Mouse (Mus musculus) T-helper 2 cell (primary cell): ENCODE measurements at regions not wholly inside any gene's neighbourhood (a gene's known extent, or its start where the extent isn't known, plus 50 kb on each side); places are given as distances from the start of the nearest gene placed in this dataset.

Experiments used
- in situ Hi-C: fragments of 300-600 bp; cut with MboI, MseI; formaldehyde crosslinking; loops from one replicate; pipeline ENCODE4 v1.15.1; 2025; ENCODE audit warnings: high pct_unique_total_duplicates

DNA sequence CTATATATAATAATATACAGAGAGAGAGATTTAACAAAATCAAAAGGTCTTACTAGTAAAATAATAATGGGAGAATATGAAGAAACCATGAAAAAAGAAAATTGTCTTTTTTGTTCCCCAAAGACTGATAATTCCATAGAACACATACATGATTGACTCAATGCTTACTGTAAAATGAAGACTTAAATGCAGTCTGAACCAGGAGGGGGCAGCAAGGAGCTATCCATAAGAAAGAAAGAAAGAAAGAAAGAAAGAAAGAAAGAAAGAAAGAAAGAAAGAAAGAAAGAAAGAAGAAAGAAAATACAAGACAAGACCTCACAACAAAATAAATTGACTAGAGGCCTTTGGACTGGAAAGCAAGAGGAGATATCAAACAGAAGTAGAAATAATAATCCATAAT, 868.8 kb upstream of the Acvr2a start:
- in situ Hi-C loops: no loop called here

DNA sequence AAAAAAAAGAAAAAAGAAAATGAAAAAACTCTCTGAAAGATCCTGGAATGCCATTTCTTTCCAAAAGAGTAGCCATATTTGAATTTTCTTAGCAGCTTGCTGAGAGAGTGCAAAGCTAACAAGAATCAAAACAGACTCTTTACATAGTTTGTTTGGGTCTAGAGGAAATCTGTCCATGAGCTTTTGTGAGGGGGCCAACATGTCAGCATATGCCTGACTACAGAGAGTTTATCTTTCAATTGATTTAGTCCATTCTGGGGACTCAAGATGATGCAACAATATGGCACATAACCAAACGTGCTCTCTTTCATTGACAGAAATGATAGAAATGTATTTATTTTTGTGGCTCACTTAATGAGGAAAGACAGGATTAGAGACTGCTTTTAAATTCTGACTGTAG, 822.8 kb upstream of the Acvr2a start:
- in situ Hi-C loops: no loop called here

DNA sequence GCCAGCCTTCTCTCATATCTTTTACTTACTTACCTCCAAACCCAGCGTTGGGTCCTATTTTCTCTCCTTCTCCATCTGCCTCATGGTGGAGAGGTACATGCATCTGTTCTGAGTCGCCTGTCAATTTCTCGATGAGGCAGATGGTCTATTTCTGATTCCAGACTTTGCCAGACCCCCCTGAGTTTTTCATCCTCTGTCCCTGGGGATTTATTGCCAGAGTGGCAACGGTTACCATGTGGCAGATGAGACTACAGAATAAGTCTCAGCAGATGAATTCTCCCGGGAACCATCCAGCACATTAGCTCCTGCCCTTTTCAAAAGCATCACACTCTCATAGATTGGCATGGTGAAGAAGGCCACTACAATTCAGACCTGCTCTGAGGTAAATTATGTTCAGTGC, 819.7 kb upstream of the Acvr2a start:
- in situ Hi-C loops: no loop called here

DNA sequence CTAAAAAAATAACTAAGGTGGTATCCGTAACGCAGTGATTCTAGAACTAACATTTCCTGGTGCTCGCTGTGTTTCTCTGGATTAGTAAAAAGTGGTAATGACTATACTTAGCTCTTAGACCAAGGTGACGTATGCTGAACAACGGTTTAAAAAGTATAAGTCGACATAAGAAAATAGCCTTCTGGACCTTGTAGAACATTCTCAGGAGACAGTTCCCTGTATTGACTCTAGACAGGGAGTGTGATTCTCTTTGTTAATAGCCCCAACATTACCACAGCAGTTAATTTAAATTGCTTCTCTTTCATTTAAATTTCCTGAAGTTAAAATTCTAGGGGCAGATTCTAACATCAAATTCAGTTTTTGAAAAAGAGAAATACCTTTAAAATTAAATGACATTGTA, 812.7 kb upstream of the Acvr2a start:
- in situ Hi-C loops: loop anchor here (10.0 kb wide), 1 partner anchor 894 kb away; no protein-coding TSS in a partner anchor

DNA sequence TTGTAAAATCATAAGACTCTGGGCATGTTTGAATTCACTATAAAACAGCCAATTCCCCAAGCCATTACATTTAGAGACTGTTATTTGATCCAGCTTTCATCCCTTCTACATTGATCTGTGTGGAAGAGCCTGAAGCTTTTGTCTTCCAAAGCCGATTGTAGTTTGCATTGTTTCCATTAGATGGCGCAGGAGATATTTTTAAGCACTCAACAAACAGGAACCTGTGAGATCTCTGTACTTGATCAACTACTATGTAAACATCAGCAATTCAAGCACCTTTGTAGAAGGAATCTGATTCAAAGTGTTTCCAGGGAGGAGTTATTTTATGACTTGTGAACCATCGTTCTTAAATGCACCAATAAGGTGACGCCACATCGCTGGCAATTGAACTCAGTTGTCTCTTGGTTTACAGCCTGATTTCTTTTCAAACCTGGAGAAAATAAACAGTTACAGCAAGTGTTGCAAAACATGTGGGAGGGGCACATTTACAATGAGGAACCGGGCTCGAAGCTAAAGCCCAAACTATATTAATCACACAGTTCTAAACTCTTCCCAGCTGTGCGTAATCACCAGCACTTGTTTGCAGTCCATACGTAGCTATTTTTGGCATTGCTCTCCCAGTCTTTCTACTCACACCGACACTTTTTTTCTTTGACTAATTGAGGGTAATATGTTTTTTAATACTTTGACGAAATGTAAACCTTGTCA, 812.0 kb upstream of the Acvr2a start:
- in situ Hi-C loops: loop anchor here (10.0 kb wide), 1 partner anchor 893 kb away; no protein-coding TSS in a partner anchor

DNA sequence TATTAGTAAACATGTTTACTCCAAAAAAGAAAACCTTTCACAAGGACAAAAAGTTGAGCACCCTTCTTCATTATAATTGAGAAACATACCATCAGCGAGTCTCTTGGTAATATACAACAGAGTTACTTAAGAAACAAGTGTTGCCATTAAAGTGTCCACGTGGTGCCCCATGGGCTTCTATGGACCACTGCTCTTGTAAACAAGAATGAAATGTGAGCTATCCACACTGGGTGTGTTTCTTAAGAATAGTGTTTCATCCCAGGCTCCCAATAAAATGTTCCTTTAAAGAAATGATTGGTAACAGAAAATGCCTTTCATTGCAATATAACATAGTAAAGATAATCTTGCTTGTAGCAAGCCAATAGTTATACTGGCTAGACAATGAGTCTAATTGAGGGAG, 803.6 kb upstream of the Acvr2a start:
- in situ Hi-C loops: no loop called here

DNA sequence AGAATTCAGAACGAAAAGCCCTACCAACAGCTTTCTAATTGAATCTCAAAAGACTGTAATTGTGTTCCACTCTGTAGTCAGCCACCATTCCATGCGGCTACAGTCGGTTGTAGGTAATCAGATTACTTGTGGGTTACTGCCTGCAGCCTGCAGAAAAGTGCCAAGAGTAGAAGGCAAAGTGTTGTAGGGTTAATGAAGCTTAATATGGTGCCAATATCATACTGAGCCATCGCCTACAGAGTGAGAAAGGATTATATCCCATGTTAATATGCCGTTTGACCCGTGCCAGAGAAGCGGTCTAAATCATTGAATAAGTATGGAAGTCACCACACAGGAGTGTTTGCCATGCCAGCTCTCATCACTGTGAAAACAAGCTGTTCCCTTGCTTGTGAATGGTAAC, 786.4 kb upstream of the Acvr2a start:
- in situ Hi-C loops: no loop called here

DNA sequence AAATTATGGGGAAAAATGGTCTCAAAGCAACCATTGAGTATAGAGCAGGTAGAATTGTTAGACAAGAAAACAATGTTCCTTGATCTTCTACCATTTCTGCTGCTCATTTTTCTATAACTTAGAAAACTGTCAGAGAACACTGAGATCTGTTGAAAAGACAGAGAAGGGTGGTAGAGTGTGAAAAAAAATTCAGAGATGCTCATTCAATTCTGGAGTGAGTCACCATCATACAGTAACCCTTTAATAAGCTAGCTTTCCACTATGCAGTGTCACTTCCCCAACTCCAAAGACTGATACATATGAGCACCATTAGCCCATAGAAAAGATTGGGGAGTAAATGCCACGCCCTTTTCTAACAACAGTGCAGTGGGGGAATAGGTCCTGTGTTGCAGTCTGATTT, 752.5 kb upstream of the Acvr2a start:
- in situ Hi-C loops: no loop called here

DNA sequence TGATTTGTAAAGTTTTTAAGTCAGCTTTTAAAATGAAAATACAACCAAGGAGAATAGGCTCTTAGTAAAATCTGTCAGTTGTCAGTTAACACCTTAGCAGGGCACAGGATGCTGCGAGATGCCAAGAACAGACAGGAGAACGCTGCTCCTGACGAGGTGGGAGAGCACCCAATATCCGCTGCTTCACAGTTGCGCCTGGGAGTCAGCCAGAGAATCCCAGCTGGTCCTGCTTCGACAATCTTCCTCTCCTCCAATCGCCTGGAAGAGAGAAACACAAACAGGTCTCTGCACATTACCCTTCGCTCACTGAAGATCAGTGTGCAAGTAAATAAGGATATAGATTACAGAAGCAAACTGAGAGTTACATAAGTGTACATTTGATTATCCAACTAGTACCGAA, 750.5 kb upstream of the Acvr2a start:
- in situ Hi-C loops: no loop called here

DNA sequence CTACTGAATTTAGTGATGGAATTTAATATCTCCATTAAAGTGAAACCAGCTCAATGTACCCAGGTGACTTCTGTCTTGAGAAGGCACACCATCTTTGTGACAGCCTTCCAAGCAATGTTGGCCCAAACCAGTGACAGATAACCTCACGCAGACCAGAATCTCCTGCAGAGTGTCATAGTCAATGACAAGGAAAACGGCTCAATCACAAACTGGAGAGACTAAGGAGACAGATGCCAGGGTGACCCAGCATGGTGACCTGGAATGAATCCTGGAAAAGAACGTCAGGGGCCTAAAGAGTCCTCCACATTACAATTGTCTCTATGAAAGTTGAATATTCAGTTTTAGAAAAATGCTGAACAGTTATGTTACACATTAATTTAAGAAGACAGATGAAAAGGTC, 748.7 kb upstream of the Acvr2a start:
- in situ Hi-C loops: no loop called here

DNA sequence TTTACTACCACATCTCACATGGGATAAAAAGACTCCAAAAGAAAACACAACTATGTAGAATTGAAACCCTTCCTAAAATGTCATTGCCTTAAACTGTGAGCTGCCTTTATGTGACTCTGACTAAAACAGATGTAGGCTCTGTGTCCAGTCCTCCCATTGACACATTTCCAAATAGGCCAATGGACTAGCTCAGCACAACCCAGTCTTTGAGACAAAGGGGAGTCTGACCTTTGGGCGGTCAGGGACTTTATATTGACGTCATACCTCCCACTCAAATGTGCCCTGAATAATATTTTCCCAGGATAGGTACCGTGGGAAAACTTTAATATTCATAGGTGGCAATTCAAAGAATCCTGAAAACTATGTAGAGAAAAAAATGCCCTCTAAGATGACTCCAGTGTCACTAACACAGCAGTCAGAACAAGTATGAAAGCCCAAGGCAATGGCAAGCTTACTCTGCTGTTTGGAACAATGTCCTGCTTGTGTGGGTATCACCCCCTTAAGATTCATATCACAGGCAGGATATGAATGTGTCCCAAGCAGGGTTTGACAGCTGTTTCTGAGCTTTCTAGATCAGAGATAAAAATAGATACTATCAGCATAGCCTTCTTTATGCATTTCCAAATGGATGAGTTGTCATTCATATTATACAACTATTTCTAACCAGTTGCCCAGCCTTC, 731.6 kb upstream of the Acvr2a start:
- in situ Hi-C loops: loop anchor here (10.0 kb wide), 1 partner anchor 1823 kb away; no protein-coding TSS in a partner anchor

DNA sequence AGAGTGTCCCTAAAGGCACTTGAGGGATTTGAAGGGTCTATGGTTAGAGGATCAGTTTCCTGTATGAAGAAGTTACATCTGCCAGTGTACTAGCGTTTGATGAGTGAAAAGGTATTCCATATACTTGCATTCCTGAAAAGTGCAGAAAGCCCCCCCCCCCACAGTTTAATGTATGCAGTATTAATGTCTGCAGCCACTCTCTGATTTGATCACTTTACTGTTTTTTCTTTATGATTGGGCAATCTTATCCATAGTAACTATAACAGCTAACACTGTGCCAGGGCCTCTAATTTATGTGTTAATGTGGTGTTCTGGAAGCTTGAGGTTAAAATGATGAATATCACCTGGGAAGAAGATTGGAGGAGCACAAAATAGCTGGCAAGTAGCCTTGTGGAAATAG, 715.6 kb upstream of the Acvr2a start:
- in situ Hi-C loops: no loop called here

DNA sequence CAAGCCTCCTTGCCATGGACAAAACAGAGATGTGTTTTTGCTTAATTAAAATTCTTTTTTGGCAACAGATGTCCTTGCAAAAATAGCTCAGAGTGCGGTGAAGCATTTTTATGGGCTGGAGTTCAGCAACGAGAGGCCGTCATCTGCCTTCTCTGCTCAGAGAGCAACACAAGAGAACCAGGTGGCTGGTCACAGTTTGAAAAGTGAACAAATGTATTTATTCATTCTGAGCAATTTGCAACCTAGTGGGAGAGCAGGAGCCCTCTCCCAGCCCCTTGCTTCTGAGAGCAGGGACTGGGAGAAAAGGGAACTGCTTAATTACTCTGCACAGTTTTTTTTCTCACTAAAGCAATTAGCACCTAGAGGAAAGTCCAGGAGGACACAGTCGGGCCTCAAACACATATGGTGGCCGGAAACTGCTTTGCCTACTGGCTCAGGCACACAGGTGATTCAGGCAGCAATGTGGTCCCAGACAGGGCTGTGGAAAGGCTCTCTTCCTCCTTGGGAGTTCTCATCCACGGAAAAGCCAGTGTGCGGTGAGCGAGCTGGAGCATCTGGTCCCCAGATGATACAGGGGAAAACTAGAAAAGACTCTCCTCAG, 714.9 kb upstream of the Acvr2a start:
- in situ Hi-C loops: no loop called here

DNA sequence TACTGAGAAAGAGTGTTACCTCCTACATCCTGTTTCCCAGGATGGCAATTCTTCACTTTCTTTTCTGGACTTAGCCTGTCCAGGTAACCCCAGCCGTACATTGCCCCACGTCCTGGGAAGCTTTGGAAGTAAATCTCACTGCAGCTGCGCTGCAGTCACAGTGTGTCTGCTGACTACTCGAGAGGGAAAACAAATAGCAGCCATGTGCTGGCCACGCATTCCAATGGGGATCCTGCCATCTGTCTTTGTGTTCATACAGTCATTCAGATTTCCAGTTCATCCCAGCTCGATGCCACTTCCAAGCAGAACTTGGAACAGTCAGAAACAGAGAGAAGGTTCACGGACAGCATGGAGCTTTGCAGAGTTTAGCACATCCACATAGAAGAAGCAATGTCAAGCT, 690.2 kb upstream of the Acvr2a start:
- in situ Hi-C loops: no loop called here

DNA sequence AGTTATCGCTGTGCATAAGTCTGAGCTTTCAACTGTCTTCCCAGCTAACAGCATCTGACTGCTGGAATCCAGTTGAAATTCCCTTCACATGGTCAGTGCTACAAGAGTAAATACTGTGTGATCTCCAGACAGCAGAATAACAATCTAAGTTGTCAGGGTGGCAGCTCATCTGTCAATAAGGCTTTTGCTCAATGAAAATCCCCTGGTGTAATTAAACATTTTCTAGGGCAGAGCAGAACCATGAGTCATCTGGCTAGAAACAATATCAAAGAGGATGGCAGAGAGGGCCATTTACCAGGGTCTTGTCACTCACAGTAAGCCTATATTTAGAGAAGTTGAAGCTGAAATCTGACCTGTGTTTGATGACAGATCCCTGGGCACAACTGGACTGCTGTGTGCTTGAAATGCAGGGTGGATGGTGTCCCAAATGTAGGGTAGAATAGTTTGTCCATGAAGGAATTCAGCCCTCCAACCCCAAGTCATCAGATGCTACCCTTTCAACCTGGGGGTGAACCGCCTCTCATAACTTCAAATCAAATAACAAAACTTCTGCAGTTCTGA, 675.8 kb upstream of the Acvr2a start:
- in situ Hi-C loops: no loop called here

DNA sequence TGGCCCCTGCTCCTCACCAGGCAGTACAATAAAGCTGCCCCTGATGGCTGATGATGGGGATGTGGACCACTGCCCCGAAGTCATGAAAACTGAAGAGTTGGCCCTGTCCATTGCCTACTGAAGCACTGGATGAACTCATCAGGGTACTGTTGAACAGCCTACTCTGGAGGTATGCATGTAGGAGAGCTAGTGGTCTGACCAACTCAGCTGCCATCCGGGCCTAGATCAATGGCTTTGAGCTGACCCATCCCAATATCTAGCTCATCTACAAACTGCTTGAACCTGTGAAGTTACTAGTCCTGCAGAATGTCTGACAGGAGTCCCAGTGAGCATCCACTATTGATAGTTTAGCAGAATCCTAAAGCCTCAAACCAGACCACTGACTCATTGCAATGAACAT, 672.6 kb upstream of the Acvr2a start:
- in situ Hi-C loops: no loop called here

DNA sequence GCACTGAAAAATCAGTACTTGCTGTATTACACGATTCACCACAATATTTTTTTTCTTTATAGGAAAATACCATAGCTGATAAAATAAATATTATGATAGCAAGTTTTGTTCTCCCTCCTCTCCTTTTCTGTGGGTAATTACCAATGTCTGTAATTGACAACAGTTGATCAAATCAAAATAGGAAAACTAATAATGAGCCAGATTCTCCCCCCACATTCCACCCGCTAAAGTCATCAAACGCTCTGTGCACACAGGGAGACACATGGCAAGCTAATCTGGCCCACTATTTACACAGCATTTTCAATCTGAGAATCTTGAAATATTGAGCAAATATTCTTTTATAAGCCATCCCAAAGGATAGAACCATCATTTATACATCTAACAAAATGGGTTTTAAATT, 659.2 kb upstream of the Acvr2a start:
- in situ Hi-C loops: no loop called here

DNA sequence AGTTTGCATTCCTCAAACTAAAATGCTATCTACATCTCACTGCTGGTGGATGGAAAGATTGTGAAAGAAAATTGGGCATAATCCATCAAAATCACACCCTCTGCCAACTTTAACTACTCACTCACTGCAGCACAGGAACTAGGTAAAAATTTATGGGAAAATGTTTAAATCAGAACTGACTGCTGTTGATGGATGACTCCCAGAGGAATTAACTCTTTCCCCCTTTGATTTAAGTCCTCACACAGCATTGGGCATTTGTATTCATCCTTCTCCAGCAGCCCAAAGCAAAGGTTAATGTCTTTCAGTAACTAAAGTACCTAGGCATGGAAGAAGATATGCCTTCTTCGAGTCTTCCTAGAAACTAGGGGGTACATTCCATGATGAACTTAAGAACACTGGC, 641.3 kb upstream of the Acvr2a start:
- in situ Hi-C loops: no loop called here

DNA sequence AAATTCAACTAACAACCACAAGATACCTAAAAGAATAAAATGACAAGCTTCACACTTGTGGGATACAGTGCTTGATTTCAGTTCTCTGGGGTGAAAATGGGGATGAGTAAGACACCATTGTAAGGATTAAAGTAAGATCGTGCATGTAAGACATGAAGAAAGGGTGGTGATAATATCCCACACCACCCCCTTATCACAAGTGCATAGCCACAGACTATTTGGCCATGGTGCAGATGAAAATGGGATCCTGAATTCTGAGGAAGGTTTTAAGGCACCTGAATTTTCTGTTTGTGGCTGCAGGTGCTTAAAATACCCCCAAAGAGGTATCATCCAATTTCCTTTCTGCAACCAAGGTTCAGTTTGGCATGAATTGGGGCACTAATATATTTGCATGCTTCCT, 627.7 kb upstream of the Acvr2a start:
- in situ Hi-C loops: no loop called here

DNA sequence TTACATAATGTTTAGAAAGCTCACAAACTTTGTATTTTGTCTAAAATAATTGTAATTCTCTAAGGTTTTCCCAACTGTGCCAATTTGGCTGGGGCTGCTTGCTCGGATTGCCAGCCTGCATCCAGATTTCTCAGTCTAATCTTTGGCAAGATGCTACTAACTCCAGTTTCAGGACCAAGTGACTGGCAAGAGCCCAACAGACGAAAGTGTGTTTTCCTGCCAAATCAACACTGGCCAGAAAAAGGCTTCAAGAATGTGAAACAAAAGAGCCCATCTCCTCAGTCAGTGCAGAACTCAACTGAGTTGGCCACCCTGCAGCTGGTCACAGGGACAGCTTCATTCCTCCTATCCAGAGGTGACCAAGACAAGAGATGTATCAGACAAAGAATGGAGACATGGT, 627.3 kb upstream of the Acvr2a start:
- in situ Hi-C loops: no loop called here

DNA sequence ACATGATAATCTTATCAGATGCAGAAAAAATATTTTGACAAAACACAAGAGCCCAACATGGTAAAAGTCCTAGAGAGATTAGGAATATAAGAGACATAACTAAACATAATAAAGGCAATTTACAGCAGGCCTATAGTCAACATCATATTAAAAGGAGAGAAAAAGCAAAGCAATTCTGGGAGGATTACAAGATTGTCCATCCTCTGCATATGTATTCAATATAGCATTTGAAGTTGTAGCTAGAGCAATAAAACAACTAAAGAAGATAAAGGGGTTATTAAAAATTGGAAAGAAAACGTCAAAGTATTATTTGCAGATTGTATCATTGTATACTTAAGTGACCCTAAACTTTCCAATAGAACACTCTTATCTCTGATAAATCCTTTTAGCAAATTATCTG, 602.1 kb upstream of the Acvr2a start:
- in situ Hi-C loops: no loop called here

DNA sequence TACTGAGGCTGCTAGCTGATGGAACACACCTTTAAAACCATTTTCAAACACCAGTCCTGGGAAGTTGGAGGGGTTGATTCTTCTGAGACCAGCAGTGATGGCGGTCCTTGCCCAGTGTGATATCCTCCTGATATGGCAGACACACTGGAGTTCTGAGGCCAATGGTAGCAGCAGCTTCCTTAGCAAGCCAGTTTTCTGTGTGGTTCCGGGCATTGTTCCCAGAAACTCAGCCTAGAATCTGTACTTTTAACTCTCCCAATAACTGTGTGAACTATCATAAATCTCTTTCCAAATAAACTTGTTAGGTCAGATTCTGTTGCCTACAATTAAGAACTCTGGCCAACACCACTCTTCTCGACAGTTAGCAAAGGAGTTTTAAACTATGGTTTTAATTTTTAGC, 593.1 kb upstream of the Acvr2a start:
- in situ Hi-C loops: no loop called here
